Mouse (Mus musculus) B cell, adult 2 months (primary cell): Measurements from ENCODE around the gene Myt1l.

Experiments
- DNase-seq, 2 experiments: peaks; one replicate each; pipeline ENCODE4 v3.0.0; 2022

The Myt1l gene

DNA sequence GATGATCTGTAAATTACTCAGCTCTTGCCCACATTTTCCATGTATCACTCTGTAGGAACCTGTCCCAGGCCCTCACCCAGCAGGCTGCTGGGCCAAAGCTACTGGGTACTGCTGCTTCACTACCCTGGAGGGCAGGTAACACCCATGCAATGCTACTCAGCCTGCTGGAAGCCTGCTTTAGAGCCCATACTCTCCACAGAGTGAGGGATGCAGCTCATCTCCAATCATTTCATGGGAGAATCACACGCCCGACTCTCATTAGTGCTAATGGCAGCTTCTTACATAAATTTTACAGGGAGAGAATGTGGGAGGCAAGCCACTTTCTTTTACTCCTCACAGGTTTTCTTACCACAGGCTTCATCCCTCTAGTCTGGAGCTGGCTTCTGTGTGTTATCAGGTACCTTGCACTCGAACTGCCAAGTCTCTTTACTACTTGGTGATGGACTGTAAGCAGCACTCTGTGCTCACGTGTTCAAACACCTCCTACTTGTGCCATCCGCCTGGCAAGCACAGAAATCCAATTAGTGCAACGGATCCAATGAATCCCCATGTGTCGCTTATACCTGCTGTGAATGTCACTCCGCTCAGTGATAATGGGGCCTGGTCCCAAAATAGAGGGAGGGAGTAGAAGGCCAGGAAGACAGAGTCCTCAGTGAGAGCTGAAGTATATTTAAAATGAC is 212.3 kb downstream of the Myt1l start:
- no peak for DNase-seq

GRCm38 (mm10) chr12:29741181-29741580 is 213.0 kb downstream of the Myt1l start:
- DNase-seq = no peak

DNA sequence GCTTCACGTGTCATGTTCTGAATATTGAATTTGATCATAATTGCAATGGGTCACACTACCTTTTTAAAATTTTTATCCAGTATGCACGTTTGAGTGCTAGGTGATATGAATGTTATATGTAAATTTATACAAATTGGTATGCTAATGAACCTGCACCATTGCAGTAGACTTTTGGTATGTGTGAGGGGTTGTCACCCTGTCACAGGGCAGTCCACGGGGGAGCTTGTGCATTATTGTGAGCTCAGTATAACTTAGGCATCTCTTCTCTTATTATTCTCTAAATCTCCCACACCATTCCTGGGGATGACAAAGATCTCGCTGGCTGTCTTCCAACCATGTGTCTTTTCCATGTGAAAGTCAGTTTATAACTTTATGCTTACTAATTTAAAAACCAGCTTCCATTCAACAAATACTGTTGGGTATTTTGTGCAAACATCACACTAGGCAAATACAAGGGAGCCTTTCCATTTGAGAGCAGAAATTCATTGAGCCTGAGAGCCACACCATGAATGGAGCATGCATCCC is 222.5 kb downstream of the Myt1l start:
- no peak for DNase-seq

GRCm38 (mm10) chr12:29755086-29755871 is 227.1 kb downstream of the Myt1l start:
- DNase-seq = no peak

GRCm38 (mm10) chr12:29755872-29756265 is 227.7 kb downstream of the Myt1l start:
- DNase-seq = no peak

GRCm38 (mm10) chr12:29760611-29761010 is 232.4 kb downstream of the Myt1l start:
- no peak for DNase-seq

DNA sequence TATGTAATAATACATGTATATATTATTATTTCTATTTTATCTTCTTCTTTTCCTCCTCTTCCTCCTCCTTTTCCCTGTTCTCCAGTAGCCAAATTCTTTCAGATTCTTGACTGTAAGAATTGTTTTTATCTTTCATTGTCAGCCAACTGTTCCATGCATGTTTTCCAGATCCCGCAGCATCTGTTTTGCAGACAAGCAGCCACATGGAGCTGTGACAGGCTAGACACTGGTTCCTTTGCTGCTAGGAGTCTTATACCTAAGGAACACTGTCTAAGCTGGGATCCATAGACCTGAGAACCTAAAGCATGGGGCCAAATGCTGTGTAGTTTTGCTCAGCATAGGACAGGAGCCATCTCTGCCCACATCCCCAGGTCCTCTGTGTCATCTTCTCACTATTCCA is 238.0 kb downstream of the Myt1l start:
- DNase-seq = no peak

GRCm38 (mm10) chr12:29771791-29772190 is 243.6 kb downstream of the Myt1l start:
- no peak for DNase-seq

- DNase-seq = no peak
Measured at GRCm38 (mm10) chr12:29772401-29772800, 244.2 kb downstream of the Myt1l start.

DNA sequence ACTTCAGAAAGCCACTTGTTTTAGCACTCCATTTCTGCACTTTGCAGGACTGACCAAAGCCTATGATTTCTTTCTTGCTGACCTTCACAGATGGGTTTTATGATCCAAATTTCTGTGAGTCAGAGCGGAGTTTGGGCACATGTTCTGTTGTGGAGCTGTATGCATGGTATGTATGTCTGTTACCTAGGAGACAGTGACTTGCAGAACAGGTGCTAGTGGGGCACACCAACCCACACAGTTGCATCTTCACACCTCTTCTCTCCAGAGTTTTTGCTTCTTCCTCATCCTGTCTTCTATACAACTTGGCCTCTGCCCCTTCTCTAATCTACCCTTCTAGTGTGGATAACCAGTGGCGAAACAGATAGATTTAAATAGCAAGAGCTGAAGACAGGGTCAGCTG is 250.7 kb downstream of the Myt1l start:
- no peak for DNase-seq

GRCm38 (mm10) chr12:29789319-29790050 is 261.3 kb downstream of the Myt1l start:
- DNase-seq = no peak

DNA sequence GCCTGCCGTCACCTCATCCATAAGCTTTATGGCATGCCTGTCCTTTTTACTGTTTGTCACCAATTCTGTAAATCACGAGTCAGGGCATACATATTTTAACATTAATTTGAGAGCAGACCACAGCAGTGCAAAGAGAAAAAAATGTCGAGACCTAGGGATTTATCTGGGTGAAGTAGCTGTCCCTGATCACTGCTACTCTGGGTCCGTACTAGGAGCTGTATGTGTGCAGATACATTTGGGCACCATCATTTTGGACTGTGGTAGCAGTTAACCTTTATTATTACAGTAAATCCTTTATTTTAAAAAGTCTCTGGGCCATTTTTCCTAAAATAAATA is 261.8 kb downstream of the Myt1l start:
- DNase-seq = no peak

DNA sequence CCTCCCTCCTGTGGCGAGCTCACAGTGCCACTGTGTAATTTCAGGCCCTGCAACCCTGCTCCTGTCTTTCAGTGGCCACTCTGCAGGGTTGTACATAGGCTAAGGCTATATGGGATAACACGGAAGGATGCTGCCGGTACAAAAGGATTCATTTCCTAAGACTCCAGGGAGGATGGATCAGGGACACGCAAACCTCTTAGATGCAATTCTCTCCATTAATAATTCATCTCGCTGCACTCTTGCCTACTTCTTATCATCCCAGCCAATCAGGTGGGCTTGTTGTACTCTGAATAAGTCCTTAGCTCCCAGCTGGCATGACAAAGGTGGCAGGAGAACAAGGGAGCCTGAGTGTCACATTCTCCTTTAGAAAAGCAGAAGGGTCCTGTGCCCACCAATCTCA is 264.8 kb downstream of the Myt1l start:
- no peak for DNase-seq

DNA sequence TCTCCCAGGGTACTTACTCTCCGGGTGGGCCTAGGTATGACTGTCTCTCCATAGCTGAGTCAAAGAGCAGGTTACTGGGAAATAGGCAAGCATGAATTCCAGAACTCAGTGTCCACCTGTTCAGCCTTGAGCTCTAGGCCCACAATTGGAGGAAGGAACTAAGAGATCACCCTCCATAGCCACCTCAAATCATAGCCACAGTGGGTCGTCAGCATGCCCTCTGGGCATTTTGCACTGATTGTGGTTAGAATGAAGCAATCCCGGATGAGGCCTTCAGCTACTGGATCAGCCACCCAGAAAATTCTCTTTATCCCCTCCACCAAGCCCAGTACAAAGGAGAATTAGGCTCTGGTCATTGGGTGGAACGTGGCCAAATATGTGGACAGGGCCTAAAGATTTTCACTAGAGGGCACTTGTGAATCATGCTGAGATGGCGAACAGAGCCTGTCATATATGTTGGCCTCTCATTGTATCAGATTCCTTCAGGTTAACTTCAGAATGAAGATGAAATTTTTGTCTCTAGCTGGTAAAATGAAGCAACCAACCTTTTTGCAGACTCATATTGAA is 267.0 kb downstream of the Myt1l start:
- no peak for DNase-seq

GRCm38 (mm10) chr12:29798595-29799391 is 270.6 kb downstream of the Myt1l start:
- DNase-seq = no peak

GRCm38 (mm10) chr12:29806415-29806814 is 278.2 kb downstream of the Myt1l start:
- DNase-seq = no peak

DNA sequence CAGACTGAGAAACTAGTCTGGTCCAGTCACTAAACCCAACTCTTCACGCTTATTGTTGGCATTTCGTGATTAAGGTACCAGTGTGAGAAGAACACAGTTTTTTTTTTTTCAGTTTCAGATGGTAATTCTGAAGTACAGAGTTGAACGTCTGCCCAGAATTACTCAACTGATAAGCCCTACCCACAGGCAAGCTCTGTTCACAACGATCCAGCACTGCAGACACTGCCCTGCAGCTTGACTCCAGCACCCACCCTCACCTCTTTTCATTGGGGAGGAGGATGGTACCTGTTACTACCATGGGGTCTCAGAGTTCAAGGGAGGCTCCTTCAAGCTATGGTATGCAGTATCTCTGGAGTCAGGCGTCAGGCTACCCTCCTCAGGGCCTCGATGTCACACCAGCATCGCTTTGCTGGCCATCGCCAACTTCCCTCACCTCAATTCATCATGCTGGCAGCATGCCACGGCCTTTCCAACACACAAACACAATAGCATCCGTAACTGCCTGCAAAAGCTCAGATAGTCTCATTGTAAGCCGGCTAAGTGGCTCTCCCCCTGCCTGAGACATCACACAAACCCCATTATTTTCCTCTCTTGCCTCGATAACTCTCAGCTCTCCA is 281.5 kb downstream of the Myt1l start:
- no peak for DNase-seq

DNA sequence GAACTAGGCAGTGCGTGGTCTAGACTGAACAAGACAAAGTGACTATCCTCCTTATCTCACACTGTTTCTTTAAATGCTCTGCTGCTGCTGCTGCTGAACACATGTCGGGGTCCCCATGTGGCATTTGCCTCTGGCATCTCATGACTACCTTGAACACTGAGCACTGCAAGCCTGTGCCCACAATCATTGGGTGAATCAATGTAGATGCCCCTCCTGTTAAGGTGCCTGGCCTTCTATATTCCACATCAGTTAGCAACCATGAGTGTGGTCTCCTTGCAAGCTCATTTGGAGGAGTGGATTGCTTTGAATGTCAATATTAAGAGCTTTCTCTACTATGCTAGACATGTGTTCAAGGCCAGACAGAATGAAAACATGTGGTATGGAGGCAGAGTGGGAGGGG is 287.3 kb downstream of the Myt1l start:
- no peak for DNase-seq

- DNase-seq = no peak
Measured at GRCm38 (mm10) chr12:29816130-29816529, 287.9 kb downstream of the Myt1l start.

DNA sequence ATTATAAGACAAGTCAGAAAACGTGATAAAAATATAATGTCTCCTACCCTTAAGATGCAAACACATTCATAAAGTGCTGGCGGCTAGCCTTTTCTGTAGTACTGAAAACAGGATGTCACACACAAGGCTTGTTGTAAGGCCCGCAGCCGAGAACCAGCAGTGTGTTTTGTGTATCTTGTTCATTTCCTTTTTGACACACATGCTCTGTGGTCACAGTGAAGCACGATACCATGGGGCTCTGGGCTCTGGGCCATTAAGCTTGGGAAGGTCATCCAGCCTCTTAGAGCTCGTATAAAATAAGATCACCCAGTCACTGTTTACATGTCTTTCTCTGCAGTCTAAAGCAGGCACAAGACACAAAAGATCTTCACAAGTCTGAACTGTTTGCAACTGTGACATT is 288.6 kb downstream of the Myt1l start:
- DNase-seq = no peak

DNA sequence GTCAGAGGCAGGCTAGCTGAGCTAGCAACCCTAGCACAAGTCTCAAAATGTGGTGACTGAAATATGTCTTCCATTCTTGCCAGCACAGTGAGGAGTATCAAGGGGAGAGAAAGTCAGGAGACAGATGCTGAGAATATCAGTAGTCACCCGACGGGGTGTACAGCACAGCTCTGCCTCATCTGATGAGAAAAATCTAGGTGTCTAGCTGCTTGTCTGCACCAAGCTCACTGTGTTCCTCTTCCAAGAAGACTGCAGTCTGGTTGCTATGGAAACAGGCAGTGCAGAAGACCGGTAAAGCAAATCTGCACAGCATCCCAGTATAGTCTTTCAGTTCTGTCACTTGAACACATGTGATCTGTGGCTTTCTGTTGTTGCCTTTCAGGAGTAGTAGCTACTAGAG is 294.0 kb downstream of the Myt1l start:
- no peak for DNase-seq

- no peak for DNase-seq
Measured at GRCm38 (mm10) chr12:29823766-29824417, 295.7 kb downstream of the Myt1l start.
